Mouse (Mus musculus) heart, postnatal 0 days (tissue): Measurements from ENCODE around the gene Cnn2. TPM values are rescaled to one million over a fixed set of nuclear protein-coding genes. Genes with fewer than 3 reads are reported as not detected.

Experiments used
- ATAC-seq: fragments of 200-750 bp; cut with Nextera tagmentation; 2 replicates; pipeline ENCODE4 v1.8.0; 2017; ENCODE audit warnings: low read depth, moderate number of reproducible peaks, moderate library complexity; ENCODE audit not compliant: insufficient read depth
- DNase-seq: peaks from one replicate; pipeline ENCODE4 v3.0.0-alpha.2; 2016; ENCODE audit warnings: low spot score
- H3K27ac ChIP-seq: fragments of 300-500 bp; sonication (generic); 2 replicates; pipeline ENCODE4 v1.5.1; 2014; ENCODE audit warnings: low read depth, mild to moderate bottlenecking
- H3K27me3 ChIP-seq: fragments of 300-500 bp; sonication (generic); 2 replicates; pipeline ENCODE4 v1.6.1; 2014; ENCODE audit warnings: low read length, mixed read lengths; ENCODE audit not compliant: control insufficient read depth, insufficient read depth
- H3K36me3 ChIP-seq: fragments of 300-500 bp; sonication (generic); replicated peaks from 2 replicates; pipeline ENCODE4 v1.6.1; 2014; ENCODE audit warnings: low read length, mixed read lengths; ENCODE audit not compliant: control insufficient read depth, insufficient read depth
- H3K4me1 ChIP-seq: fragments of 300-500 bp; sonication (generic); 2 replicates; pipeline ENCODE4 v1.6.1; 2014; ENCODE audit warnings: antibody characterized with exemption; ENCODE audit not compliant: control insufficient read depth, insufficient read depth
- H3K4me2 ChIP-seq: fragments of 300-500 bp; sonication (generic); 2 replicates; pipeline ENCODE4 v1.6.1; 2014; ENCODE audit warnings: low read depth, mild to moderate bottlenecking, low read length, moderate library complexity
- H3K4me3 ChIP-seq: fragments of 300-500 bp; sonication (generic); 2 replicates; pipeline ENCODE4 v1.5.1; 2014; ENCODE audit warnings: low read depth, low read length
- H3K9ac ChIP-seq: fragments of 300-500 bp; sonication (generic); replicated peaks from 2 replicates; pipeline ENCODE4 v1.6.1; 2014; ENCODE audit warnings: low read depth, low read length, mixed read lengths
- H3K9me3 ChIP-seq: fragments of 300-500 bp; sonication (generic); replicated peaks from 2 replicates; pipeline ENCODE4 v1.6.1; 2016; ENCODE audit warnings: low read length; ENCODE audit not compliant: control insufficient read depth
- CTCF ChIP-seq: IDR thresholded peaks from 2 replicates; pipeline ENCODE4 v1.5.1; 2016; ENCODE audit warnings: antibody characterized with exemption, control low read depth, low read depth
- EP300 ChIP-seq: IDR thresholded peaks from 2 replicates; pipeline ENCODE4 v1.6.1; 2016; ENCODE audit warnings: antibody characterized with exemption, low read depth
- WGBS: fragments of 180-500 bp; shearing (Covaris S2); extraction: QIAGEN DNeasy Blood & Tissue Kit; methylation state at CpG from one replicate; pipeline ENCODE4 v1.1.7; 2014; 5-methylcytosine and 5-hydroxymethylcytosine counted together
- polyA plus RNA-seq: library from polyadenylated mRNA; unstranded; fragments of >200 nt; fragmentation: Nextera tagmentation; extraction: Ambion mirVana; gene quantifications from 2 replicates; pipeline ENCODE4 v1.2.1, GENCODE M21; 2015
- total RNA-seq: library from RNA; depleted of rRNA; stranded (reverse); fragments of >200 nt; gene quantifications from 2 replicates; pipeline ENCODE4 v1.2.3, GENCODE M21; 2014; ENCODE audit warnings: low replicate concordance

The Cnn2 gene
- total and polyA plus RNA-seq, 2 experiments from 2014 or later: 142 to 149 TPM

- WGBS: 67% methylated on average over 20 of the region's 20 CpGs
- TF ChIP-seq EP300 (no peak), CTCF (no peak)
- Histone ChIP-seq H3K36me3 (no peaks in the 10 kb centered on the region; the same call in 1 of the 2 replicates), H3K4me1 (peaks cover 4% of the 10 kb centered on the region; the same call in 1 of the 2 replicates), H3K4me3 (no peak overlapping the region), H3K27me3 (no peaks in the 10 kb centered on the region), H3K4me2 (no peak overlapping the region), H3K9ac (no peak overlapping the region), H3K9me3 (no peaks in the 10 kb centered on the region), H3K27ac (no peak overlapping the region)
- DNase-seq (no peak), ATAC-seq (no peak)
These were observed 39.5 kb downstream of the Cnn2 start for GRCm38 (mm10) chr10:80027681-80028520.

DNA sequence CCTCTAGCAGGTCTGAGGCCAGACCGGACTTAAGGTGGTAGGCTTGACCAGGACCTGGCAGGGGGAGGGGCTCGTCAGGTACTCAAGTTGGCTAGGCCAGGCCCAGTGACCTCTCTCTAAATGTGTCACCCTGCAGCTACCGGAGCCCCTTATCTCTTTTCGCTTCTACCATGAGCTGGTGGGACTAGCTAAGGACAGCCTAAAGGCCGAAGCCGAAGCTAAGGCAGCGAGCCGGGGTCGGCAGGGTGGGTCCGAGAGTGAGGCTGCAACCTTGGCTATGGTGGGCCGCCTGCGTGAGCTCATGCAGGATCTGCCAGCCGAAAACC lies 40.1 kb downstream of the Cnn2 start:
- ATAC-seq (no peak), DNase-seq (no peak)
- Histone ChIP-seq H3K27me3 (no peaks in the 10 kb centered on the region), H3K9me3 (no peaks in the 10 kb centered on the region), H3K4me3 (no peak overlapping the region), H3K4me1 (peaks cover 10% of the 10 kb centered on the region), H3K9ac (no peak overlapping the region), H3K4me2 (no peak overlapping the region), H3K27ac (no peak overlapping the region), H3K36me3 (no peaks in the 10 kb centered on the region; the same call in 1 of the 2 replicates)
- TF ChIP-seq EP300 (no peak), CTCF (no peak)
- 92% methylated on average over 13 of the region's 13 CpGs for WGBS

DNA sequence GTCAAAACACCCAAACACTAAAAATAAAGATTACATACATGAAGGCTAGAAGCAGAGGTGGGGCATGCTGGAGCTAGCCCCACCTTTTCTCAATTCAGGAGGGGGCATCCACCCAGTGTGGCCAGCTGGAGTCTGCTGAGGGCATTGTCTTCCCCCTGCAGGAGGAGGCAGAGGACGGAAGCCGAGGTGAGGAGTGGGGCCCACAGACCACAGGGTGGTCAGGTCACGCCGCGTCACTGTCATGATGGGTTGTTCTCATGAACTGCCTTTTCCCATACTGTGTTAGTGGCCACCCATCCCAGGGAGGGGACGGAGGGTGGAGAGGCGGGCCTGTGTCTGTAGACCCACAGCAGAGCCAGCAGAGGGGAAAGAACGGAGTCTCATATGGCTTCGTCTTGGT lies 41.8 kb downstream of the Cnn2 start:
- Histone ChIP-seq H3K27me3 (no peaks in the 10 kb centered on the region), H3K4me1 (peaks cover 19% of the 10 kb centered on the region), H3K4me2 (no peak overlapping the region), H3K9me3 (no peaks in the 10 kb centered on the region), H3K9ac (no peak overlapping the region), H3K36me3 (no peaks in the 10 kb centered on the region; the same call in 1 of the 2 replicates), H3K27ac (no peak overlapping the region), H3K4me3 (no peak overlapping the region)
- 89% methylated on average over 9 of the region's 9 CpGs for WGBS
- TF ChIP-seq EP300 (no peak), CTCF (no peak)
- ATAC-seq (no peak), DNase-seq (no peak)

DNA sequence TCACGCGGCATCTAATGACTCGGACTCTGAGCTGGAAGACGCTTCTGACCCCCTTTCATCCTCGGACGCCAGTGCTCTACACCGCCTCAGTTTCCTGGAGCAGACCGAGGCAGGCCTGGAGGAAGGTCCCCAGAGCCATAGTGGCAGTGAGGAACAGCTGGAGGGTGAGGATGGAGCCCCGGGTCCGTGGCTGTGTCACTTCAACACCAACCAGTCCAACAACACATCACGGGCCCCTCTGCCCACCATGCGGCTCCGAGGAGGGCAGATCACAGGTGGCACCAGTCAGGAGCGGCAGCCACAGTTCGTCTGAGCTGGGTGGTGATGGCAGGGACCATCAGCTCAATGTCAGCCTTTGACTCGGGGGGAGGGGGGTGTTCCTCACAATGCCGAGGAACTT lies 42.4 kb downstream of the Cnn2 start:
- Histone ChIP-seq H3K27me3 (no peaks in the 10 kb centered on the region), H3K4me1 (peaks cover 19% of the 10 kb centered on the region), H3K4me2 (no peak overlapping the region), H3K36me3 (peaks cover 4% of the 10 kb centered on the region), H3K27ac (no peak overlapping the region), H3K4me3 (no peak overlapping the region), H3K9ac (no peak overlapping the region), H3K9me3 (no peaks in the 10 kb centered on the region)
- TF ChIP-seq CTCF (no peak), EP300 (no peak)
- WGBS: 81% methylated on average over 17 of the region's 17 CpGs
- ATAC-seq (no peak), DNase-seq (no peak)

GRCm38 (mm10) chr10:80032799-80033480 lies 44.6 kb downstream of the Cnn2 start:
- Histone ChIP-seq H3K4me1 (peaks cover 19% of the 10 kb centered on the region), H3K4me2 (peak overlapping the region; percentile 22; the same call in 1 of the 2 replicates), H3K36me3 (peaks cover 25% of the 10 kb centered on the region), H3K27ac (peak overlapping the region; percentile 77), H3K9ac (peak overlapping the region; percentile 30; the same call in 1 of the 2 replicates), H3K4me3 (no peak overlapping the region), H3K9me3 (no peaks in the 10 kb centered on the region), H3K27me3 (no peaks in the 10 kb centered on the region)
- 14% methylated on average over 5 of the region's 5 CpGs for WGBS
- TF ChIP-seq CTCF (no peak), EP300 (no peak)
- ATAC-seq (peak; percentile 52), DNase-seq (peak; percentile 51)
